Mouse (Mus musculus) liver, postnatal 0 days (tissue): ENCODE results near the gene Fitm1.

ENCODE experiments used
- CTCF ChIP-seq: sonication (generic); IDR thresholded peaks from 2 replicates; pipeline ENCODE4 v1.5.1; 2016; ENCODE audit warnings: antibody characterized with exemption, low read depth
- EP300 ChIP-seq: IDR thresholded peaks from 2 replicates; pipeline ENCODE4 v1.6.1; 2016; ENCODE audit warnings: antibody characterized with exemption, low read depth, mild to moderate bottlenecking

DNA sequence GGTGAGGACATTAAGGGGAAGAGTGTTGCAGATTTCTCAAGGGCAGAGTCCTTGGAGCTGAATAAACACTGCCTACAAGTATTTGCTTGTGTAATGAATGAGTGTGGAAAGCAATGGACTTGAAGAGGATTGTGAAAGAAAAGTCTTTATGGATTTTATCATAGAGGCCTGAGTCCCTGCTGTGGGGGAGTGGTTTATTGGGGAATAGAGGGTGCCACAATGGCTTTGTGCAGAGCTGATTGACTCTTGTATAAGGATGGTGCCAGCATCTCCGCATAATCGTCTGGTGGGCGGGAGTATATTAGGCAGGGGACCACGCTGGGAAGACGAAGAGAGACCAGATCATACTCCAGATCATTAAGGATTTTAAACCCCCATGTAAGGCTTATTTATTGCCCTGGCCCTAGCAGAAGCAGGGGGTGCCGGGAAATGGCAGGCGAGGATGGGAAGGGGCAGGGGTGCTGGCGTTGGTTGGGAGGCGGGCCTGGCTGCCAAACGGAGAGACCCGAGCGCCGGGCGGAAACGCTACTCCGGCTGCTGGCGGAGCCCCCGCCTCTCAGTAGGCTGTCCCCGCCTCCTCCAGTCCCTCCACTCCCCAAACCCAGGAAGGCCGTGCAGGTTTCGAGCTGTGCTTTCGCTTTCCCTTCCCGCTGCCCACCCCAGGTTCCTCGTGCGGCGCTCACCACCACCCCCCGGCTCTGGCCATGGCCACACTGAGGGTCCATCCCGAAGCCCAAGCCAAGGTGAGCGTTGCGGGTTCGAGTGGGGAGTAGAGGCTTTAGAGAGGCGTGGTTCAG, 2.7 kb downstream of the Fitm1 start, which contains the start of gene Psme1:
- TF ChIP-seq EP300 (peak; percentile 62), CTCF (no peak)
